Mouse (Mus musculus) lung, adult 2 months (tissue): Measurements from ENCODE around the gene Cd101. TPM values are rescaled to one million over a fixed set of nuclear protein-coding genes. Genes with fewer than 3 reads are reported as not detected.
A peak's percentile ranks its signal among the peaks of the same experiment; 100 is the strongest.

ENCODE experiments used
- DNase-seq: peaks from one replicate; pipeline ENCODE4 v3.0.0; 2022
- H3K4me1 ChIP-seq: fragments of 200-500 bp; 2 replicates; pipeline ENCODE4 v1.6.1; 2011; ENCODE audit warnings: low read length; ENCODE audit not compliant: control insufficient read depth, insufficient read depth
- H3K4me3 ChIP-seq: fragments of 200-500 bp; replicated peaks from 2 replicates; pipeline ENCODE3; 2011; ENCODE audit warnings: low read depth, mild to moderate bottlenecking, control low read depth, low read length; ENCODE audit errors: extremely low read depth
- CTCF ChIP-seq: fragments of 200-500 bp; IDR thresholded peaks from 2 replicates; pipeline ENCODE4 v1.5.1; 2011; ENCODE audit warnings: mild to moderate bottlenecking, low read length, control low read depth; ENCODE audit not compliant: insufficient read depth
- POLR2A ChIP-seq: fragments of 200-500 bp; IDR thresholded peaks from 2 replicates; pipeline ENCODE4 v1.6.1; 2011; ENCODE audit warnings: low read depth, mild to moderate bottlenecking, control low read depth, low read length, borderline replicate concordance; ENCODE audit errors: extremely low read depth
- WGBS: fragments of 180-500 bp; shearing (Covaris S2); methylation state at CpG from one replicate; pipeline ENCODE4 v1.1.7; 2018; 5-methylcytosine and 5-hydroxymethylcytosine counted together
- polyA plus RNA-seq: library from polyadenylated mRNA; depleted of rRNA; stranded (reverse); fragments of >200 nt; gene quantifications from 2 replicates; pipeline ENCODE4 v1.2.3, GENCODE M21; 2012; rRNA removed

Gene Cd101
- 1.5 and 1.8 TPM in 2 replicates for polyA plus RNA-seq

- WGBS: 77% methylated on average over 4 of the region's 4 CpGs
Measured at GRCm38 (mm10) chr3:101029339-101029738, at the start of gene Cd101. TSS of gene Cd101 (minus strand) at chr3:101029556.

GRCm38 (mm10) chr3:101078344-101078743, 49.0 kb upstream of the Cd101 start:
- TF ChIP-seq POLR2A (no peak), CTCF (no peak)
- H3K4me1 ChIP-seq: peaks cover 13% of the 10 kb centered on the region
- WGBS: 33% methylated on average over 1 of the region's 1 CpGs
- no peak for DNase-seq
- H3K4me3 ChIP-seq: no peak overlapping the region

More at GRCm38 (mm10) chr3:101029339-101029738, at the start of gene Cd101:
- no peak for DNase-seq
- peaks cover 18% of the 10 kb centered on the region for H3K4me1 ChIP-seq
- H3K4me3 ChIP-seq: no peak within 1 kb of the TSS
- TF ChIP-seq CTCF (no peak), POLR2A (no peak)

GRCm38 (mm10) chr3:101077710-101078100, 48.3 kb upstream of the Cd101 start:
- Histone ChIP-seq H3K4me3 (no peak overlapping the region), H3K4me1 (peaks cover 17% of the 10 kb centered on the region)
- WGBS: 66% methylated on average over 6 of the region's 6 CpGs
- no peak for DNase-seq
- TF ChIP-seq POLR2A (no peak), CTCF (no peak)

GRCm38 (mm10) chr3:101076966-101077709, 47.8 kb upstream of the Cd101 start:
- WGBS: 95% methylated on average over 25 of the region's 25 CpGs
- TF ChIP-seq POLR2A (no peak), CTCF (no peak)
- peaks cover 21% of the 10 kb centered on the region for H3K4me1 ChIP-seq
- DNase-seq: no peak
- H3K4me3 ChIP-seq: no peak overlapping the region

- 27% methylated on average over 3 of the region's 3 CpGs for WGBS
- no peak for DNase-seq
- H3K4me1 ChIP-seq: peaks cover 32% of the 10 kb centered on the region
- TF ChIP-seq POLR2A (no peak), CTCF (no peak)
- H3K4me3 ChIP-seq: no peak overlapping the region
Measured at GRCm38 (mm10) chr3:101075866-101076265, 46.5 kb upstream of the Cd101 start.

- H3K4me3 ChIP-seq: no peak overlapping the region
- WGBS: 73% methylated on average over 9 of the region's 9 CpGs
- H3K4me1 ChIP-seq: peaks cover 33% of the 10 kb centered on the region
- DNase-seq: no peak
- TF ChIP-seq CTCF (no peak), POLR2A (no peak)
Measured at GRCm38 (mm10) chr3:101073384-101073783, 44.0 kb upstream of the Cd101 start.

- 71% methylated on average over 15 of the region's 15 CpGs for WGBS
Measured at GRCm38 (mm10) chr3:101072506-101073215, 43.3 kb upstream of the Cd101 start.

GRCm38 (mm10) chr3:101071576-101071975, 42.2 kb upstream of the Cd101 start:
- no peak for TF ChIP-seq POLR2A
- Histone ChIP-seq H3K4me1 (peaks cover 36% of the 10 kb centered on the region), H3K4me3 (no peak overlapping the region)
- no peak for DNase-seq

More at GRCm38 (mm10) chr3:101072506-101073215, 43.3 kb upstream of the Cd101 start:
- H3K4me1 ChIP-seq: peaks cover 32% of the 10 kb centered on the region
- H3K4me3 ChIP-seq: no peak overlapping the region
- TF ChIP-seq CTCF (no peak), POLR2A (no peak)
- DNase-seq: peak; percentile 49

GRCm38 (mm10) chr3:101070796-101071235, 41.5 kb upstream of the Cd101 start:
- DNase-seq: no peak
- TF ChIP-seq CTCF: no peak
- no peak for TF ChIP-seq POLR2A
- WGBS: 34% methylated on average over 6 of the region's 6 CpGs
- Histone ChIP-seq H3K4me3 (no peak overlapping the region), H3K4me1 (peaks cover 37% of the 10 kb centered on the region)
